Mouse (Mus musculus) spleen, postnatal 10 days (tissue): ENCODE measurements around the gene Gga1.
A peak's percentile ranks its signal among the peaks of the same experiment; 100 is the strongest.
"Not testable (repeated sequence)": the region's sequence is repeated elsewhere in the genome, so short reads cannot be mapped to it uniquely, and the experiment has no call there.

Source experiments
- DNase-seq, 2 experiments: peaks; one replicate each; pipeline ENCODE4 v3.0.0; 2021 to 2022; ENCODE audit warnings: low spot score in 2 of 2

Gga1 gene

DNA sequence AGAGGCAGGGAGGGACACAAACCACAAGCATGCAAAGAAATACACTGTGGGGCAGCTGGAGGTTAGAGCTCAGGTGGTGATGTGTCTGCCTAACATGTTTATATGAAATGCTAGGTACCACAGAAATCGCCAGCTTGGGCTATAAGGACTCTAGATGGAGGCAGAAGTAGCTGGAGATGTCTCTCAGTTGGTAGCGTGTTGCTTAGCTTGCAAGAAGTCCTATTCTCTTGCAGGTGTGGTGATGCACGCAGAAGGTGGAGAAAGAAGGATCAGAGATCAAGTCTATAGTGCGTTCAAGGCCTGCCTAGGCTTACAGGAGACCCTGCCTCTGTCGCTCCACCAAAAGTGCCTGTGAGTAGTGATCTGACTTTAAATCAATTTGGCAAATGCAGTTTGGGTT lies 1.5 kb upstream of the Gga1 start:
- DNase-seq = no peak

DNA sequence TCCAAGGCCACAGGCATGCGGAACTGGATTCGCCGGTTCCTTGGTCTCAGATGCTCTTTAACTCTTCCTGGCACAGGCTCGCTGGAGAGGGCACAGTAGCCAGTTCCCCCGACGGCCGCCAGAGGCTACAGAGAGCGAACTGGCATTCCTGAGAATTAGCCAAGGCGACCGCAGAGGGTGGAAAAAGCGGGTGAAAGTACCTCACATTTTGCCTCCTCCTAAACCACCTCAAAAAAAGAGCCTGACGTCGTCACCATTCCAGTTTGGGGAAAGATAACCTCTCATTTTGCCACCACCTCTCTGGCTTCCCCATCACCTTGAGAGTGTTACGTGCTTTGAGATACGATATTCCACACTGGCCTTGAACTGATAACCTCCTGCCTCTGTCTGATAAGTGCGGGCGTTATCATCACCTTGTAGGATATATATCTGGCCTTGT lies 713 bp upstream of the Gga1 start:
- DNase-seq = peak; percentile 63 to 84

DNA sequence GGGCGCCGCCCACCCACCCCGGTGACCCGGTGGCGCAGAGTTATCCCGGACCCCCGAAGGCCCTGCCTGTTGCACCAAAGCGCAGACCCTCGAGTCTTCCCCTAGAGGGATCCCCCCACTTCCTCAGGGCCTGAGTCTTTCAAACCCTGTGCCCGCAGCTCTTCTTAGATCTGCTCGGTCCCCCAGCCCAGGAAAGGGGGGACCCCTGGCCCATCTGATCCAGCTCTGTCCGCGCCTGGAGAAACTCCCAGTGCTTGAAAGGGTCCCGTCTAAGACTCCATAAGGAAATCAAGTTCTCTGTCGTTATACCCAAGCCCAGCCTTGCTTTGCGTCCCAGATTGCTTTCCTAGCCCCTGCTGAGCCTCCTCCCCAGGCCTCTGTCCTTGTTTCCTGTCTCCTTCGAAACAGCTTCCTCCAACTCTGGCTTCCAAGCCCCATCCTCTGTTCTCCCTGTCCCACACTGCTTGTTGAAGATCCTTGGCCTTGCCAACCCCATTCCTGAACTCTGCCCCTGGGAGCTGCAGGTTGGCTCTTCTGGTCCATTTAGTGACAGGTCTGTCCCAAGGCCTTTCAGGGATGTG lies 910 bp downstream of the Gga1 start:
- peak in 1 of 2 experiments; percentile 29 for DNase-seq

DNA sequence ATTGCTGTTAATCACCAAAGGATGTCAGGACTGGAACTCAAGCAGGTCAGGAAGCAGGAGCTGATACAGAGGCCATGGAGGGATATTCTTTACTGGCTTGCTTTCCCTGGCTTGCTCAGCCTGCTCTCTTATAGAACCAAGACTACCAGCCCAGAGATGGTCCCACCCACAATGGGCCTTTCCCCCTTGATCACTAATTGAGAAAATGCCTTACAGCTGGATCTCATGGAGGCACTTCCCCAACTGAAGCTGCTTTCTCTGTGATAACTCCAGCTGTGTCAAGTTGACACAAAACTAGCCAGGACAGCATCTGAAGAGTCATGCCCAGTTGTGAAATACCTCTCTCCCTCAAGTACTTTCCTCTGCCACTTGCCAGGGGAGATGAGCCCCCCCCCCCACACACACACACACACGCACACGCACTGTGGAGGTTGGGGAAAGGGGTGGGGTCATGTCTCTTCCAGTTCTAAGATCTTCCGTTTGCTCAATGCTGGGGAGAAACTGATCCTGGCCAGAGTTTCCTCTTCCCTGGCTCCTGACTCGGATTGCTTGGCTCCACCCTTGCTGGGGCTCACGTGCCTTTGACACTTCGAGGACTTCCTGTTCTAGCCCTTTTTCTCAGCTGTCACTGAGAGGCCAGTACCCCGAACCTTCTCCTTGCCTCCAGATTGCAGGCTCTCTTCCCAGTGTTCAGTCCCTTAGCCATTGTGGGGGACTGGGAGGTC lies 2.0 kb downstream of the Gga1 start:
- not testable (repeated sequence) for DNase-seq

DNA sequence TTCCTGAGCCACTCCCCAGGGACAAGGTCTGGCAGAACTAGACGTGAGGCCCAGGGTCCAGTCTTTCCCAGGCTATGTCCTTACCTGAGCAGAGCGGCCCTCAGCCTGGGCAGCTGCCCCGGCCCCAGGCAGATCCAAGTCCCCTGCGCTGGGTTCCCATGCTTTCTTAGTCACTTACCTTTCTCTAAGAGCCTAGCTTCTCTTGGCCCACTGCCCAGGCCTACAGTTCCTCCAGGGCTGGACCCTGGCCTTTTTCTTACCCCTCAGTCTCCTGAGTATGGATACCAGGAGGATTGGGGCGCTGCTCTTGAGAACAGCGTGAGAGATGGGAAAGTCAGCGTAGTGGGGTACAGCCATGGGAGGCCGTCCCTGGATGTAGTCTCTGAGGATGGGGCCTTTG lies 3.4 kb downstream of the Gga1 start:
- no peak for DNase-seq

DNA sequence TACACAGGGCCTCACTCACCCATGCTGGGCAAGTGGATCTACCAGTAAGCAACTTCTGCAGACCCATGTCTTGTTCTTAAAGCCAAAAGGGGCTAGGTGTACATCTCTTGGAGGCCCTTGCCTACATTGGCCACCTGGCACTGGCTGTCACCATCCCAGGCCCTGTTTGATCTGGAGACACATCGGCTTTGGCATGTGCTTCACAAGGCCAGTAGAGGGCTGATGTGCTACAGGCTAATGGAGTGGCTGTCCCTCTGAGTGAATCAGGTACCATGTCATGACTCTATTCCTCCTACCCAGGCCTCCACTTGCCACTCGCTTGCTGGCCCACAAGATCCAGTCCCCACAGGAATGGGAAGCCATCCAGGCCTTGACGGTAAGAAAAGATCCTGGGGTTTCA lies 4.8 kb downstream of the Gga1 start:
- DNase-seq = no peak

DNA sequence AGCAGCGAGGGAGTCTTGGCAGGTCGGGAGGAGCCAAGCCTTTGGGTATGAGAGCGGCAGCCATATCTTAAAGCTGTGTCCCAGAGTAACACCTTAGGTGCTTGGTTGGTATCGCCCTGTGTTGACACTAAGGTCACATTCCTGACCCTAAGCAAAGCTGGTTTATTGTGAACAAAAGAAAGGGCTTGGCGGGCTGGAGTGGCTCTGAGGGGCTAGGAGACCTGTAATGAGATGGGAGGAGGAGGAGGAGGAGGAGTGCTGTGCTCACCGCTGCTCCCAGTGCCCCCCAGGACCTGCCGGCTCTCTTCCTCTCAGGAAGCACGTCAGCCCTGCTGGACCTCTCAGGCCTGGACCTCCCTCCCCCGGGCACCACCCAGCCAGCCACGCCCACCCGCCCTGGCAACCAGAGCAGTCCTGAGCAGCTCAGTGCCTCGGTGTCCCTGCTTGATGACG lies 12.4 kb downstream of the Gga1 start:
- DNase-seq = no peak

DNA sequence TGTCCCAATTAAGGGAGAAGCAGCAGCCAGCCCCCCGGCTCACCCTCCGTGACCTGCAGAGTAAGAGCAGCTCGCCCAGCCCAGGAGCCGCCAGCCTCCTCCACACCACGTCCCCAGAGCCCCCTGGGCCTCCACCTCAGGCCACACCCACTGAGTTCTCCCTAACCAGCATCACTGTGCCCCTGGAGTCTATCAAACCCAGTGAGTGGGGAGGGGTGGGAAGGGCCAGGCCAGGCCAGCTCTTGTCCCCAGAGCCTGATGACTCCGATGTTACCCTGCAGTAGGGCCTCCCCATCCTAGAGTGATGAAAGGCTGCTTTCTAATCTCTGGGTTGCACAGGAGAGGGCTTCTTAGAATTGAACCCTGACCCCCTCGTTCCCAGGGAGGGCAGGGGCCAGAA lies 15.4 kb downstream of the Gga1 start:
- no peak for DNase-seq

DNA sequence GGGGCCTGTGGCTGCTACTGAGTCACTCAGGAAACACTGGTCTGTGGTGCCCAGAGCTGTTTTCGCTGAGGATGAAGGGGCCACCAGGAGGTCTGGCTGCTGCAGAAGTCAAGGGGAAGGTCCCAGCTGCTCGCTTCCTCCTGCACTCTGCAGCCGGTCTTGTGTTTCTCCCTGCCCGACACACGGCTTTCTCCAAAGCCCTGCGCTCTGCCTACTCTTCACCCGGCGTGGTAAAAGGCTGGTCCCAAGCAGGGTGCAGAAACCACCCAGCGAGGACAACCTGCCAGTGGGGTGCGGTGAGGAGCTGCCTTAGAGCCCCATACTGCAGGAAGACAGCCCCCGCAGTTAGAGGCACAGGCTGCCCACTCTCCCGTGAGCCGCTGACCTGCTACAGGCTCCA lies 17.7 kb downstream of the Gga1 start:
- peak; percentile 31 to 55 for DNase-seq

DNA sequence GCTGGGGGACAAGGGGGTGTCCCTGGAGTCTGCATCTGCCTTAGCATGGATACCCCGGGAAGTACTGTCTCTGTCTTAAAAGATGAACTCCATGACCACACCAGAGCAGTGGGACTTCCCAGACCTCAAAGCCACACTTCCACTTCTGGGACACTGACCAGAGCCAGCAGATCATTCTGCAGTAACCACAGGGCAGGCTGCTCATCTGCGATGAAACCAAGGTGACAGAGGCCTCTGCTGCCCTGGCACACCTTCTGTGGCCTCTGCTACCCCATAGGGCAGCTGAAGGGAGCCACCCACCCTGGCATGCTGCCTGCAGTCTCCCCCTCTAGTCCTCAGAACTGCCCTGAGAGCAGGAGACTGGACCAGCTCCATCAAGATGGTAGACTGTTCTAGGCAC lies 18.8 kb downstream of the Gga1 start:
- DNase-seq = no peak

DNA sequence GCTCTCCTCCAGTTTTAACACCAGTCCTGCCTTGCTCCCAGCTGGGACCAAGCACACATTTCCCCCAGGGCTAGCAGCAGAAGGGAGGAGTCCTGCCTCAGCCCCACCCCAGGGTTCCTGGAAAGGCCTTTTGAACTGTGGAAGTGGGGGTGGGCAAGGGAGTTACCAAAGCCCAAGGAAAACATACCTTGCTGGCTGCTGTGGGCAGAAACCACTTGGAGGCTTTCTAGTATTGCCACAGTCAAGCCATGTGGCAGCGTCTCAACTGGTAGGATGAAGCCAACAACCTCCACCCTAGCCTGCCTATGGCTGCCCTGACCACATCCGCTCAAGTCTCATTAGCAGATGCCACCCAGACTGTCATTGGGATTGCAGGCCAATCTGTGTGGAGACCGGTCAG lies 19.2 kb downstream of the Gga1 start:
- peak; percentile 28 to 38 for DNase-seq

DNA sequence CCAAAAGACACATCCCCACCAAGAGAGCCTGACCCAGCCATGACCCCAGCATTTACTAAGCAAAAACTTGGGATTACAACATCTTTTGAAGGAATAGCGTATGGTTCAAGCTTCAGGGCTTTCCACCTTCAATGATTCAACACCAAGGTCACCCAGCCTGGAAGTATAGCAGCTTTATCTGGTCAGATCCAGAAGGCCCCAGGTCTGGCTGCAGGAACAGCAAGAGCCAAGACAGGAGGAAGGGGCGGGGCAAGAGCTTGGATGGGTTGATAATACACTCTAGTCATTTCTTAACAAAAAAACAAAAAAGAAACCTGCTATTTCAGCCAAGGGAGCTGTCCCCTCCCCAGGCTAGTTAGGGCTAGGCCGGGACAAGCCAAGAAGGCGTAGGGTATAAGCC lies 20.5 kb downstream of the Gga1 start:
- DNase-seq = peak in 1 of 2 experiments; percentile 61

DNA sequence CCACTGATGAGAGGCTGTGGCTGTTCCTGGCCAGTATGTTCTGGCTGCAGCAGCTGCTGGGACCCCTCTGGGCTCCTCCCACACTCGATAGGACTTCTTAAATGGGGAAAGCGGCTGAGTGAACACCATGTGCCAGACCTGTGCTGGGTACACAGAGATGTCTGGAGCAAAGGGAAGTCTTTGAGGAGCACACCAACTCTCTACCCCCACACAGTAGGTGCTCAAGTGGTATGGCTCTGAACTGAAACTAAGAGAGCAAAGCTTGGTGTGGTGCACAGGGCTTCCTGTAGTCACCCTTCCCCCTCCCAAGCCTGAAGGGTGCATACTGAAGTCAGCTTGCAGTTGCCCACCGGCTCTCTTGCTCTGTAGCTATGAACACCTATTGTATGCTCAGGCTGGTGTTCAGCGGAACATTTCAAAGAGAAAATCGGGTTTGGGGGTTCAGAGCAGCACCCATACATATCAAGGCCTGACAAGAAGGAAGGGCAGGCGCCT lies 21.6 kb downstream of the Gga1 start:
- DNase-seq = peak; percentile 48 to 55

DNA sequence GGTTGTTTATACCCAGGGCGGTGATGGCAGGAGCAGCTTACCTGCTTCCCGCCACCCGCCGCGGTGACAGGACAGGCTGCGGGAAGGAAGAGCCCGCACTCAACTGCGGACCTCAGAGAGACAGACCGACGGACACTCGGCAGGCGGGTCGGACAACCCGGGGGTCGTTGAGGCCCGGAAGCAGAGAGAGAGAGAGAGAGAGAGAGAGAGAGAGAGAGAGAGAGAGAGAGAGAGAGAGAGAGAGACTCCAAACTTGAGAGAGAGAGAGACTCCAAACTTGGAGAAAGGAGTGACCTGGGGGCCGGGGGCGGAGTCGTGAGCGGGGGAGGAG lies 22.4 kb downstream of the Gga1 start, which contains the start of gene Gm49510:
TSS of gene Gm49510 (plus strand) at position 259 of the 331 bp plus-strand sequence.
- peak in 1 of 2 experiments; percentile 47 for DNase-seq

DNA sequence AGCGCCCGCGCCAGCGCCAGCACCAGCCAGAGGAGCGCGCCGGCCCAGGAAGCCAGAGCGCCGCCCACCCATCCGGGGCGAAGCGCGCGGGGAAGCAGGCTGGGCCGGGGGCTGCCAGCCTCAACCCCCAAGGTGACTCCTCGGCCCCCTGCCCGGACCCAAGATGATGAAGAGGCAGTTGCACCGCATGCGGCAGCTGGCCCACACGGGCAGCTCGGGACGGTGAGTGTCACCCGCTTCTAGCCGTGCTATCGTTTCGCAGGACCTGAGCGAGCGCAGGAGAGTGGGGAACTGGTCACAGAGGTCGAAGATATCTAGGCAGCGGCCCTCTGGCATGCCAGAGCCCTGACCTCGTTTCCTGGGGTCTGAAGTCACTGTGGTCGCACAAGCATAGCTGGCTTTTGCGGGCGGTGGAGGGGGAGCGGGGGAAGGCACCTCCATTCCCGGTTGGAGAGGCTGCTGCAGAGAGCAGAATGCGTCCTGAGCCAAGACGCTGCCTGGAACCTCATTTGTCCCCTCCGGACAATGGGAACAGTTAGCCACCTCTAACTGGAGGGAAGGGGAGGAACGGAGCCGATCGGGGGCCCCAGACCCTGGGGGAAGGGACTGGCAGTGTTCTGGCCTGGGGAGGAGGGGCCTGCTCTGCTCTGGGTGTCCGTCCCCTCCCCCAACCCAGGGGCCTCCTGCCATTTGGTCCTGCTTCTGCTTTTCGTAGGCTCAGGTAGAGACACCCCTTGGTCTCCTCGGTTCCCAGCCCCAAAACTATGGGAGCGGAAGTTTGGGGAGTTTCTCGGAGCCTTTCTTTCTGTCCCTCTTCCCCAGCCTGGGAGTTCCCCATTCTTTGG lies 23.0 kb downstream of the Gga1 start, which contains the start of gene Sh3bp1:
TSS of gene Sh3bp1 (plus strand) at position 29 of the 845 bp plus-strand sequence.
- DNase-seq = peak; percentile 71 to 83

DNA sequence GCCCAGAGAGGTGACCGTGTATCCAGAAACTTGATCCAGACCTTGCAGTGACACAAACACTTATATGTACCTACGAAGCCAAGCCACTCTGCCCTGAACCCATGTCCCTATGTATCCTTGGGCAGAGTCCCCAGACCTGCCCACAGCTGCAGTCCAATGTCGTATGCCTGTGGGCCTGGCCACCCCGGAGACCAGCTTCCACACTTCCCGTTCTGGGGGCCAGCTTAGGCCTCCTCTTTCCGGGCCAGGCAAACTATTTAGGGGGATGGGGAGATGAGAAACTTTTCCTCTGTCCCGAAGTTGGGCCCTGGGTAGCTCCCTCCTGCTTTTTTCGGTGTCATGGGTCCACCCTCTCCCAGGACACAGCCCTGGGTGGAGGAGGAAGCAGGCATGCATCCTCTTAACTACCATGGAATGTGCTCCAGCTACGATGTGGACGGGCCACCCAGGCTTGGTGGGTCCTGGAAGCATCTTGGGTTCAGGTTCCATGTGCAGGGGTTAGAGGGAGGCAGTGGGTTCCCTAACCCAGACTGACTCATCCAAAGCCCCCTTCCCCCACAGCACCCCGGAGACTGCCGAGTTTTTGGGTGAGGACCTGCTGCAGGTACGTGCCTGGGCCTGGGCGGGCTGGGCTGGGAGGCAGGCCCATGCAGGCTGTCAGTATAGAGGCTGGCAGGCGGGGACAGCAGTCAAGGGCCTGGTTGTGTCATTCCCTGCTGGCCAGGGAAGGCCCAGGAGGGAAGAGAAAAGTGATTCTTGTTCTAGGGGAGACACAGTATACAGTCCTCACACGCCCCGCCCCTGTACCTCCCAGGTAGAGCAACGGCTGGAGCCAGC lies 23.8 kb downstream of the Gga1 start:
- DNase-seq = peak; percentile 41

DNA sequence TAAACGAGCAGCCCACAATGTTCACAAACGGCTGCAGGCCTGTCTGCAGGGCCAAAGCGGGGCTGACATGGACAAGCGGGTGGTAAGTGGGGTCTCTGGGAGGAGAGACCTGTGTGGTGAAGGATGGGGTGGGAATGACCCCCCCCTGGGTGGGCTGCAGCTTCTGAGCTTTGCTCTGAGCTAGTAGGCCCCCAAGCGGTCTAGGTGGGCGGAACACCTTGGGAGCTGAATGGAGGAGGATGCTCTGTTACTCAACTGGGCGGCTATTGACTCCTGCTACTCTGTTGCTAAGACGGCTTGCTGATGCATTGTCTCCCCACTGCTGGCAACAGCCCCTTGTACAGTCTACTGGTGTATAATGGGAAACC lies 24.4 kb downstream of the Gga1 start:
- DNase-seq = no peak

DNA sequence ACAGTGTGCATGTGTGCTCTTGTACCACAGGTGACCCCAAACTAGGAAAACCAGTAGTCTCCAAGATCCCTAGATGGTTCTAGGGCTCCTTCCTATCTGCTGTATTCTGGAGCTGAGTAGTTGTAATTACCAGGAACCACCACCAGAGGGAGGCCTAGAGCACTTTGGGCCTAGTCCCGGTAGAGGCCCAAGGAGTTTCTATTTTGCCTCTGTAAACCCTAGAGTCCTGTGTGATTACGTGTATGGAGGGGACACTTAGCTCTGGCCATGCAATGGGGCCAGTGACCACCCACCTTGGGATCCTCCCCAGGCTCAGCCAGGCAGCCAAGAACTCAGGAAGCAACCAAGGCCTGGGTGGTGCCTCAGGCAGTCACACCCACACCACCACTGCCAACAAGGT lies 26.3 kb downstream of the Gga1 start:
- peak; percentile 83 to 91 for DNase-seq

DNA sequence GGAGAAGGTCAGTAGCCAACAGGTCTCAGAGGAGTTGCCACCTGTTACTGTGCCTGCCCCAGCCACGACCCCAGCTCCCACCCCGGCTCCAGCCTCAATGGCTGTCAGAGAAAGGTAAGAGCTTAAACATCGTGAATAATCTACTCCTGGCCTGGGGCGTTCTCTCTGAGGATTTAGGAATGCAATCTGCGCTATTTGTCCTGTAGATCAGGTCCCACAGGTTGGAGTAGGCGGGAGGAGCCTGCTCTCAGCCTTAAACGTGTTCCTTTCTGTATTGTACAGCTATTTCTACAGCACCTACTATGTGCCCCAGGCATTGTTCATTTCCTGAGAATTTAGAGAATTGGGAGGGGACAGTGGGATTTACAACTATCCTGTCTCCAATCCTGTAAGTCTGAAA lies 31.4 kb downstream of the Gga1 start:
- no peak for DNase-seq

DNA sequence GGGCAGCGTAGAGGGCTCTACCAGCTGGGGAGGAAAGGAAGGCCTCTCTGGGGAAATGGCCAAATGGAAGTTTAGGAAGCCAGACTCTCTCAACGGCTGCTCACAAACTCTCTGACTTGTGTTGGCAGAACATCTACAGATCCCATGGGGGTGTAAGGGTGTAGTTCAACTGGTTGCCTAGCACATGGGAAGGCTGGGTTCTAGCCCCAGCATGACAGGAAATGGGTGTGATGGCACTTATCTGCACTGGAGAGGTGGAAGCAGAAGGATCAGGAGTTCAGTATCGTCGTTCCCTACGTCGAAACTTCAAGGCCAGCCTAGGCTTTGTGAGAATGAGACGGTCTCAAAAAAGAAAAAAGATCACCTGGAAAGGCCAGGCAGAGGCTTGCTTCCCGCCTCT lies 32.0 kb downstream of the Gga1 start:
- DNase-seq = no peak

DNA sequence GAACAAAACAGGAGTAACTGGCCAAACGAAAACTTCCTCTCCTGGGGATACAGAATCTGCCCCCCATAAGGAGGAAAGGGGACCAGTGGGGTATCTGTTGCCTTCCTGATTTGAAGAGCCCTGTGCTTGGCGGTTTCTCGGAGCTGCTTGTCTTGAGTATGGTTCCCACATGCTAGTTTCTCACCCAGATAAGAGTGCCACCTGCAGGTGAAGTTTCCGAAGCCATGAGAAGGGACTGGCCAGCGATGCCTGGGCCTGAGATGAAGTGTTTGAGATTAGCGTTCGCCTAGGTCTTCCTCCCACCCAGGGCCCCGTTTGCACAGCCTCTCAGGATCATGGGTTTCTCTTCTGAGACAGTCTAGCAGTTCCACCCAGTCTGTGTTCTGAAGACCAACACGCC lies 35.0 kb downstream of the Gga1 start:
- DNase-seq = peak in 1 of 2 experiments; percentile 67
